Mouse (Mus musculus) heart, adult 2 months (tissue): Measurements from ENCODE around the gene Ets1. TPM values are rescaled to one million over a fixed set of nuclear protein-coding genes. Genes with fewer than 3 reads are reported as not detected.

Experiments used
- DNase-seq, 2 experiments: peaks; one replicate each; pipeline ENCODE4 v3.0.0; 2021
- H3K27ac ChIP-seq: fragments of 200-600 bp; 2 replicates; pipeline ENCODE4 v1.8.1; 2022
- H3K27me3 ChIP-seq: fragments of 200-500 bp; 2 replicates; pipeline ENCODE4 v1.6.1; 2012; ENCODE audit warnings: mild to moderate bottlenecking, low read length, inconsistent platforms, mixed read lengths; ENCODE audit not compliant: control insufficient read depth, insufficient read depth
- H3K36me3 ChIP-seq: fragments of 200-500 bp; 2 replicates; pipeline ENCODE4 v1.6.1; 2012; ENCODE audit warnings: low read length, inconsistent platforms; ENCODE audit not compliant: control insufficient read depth, insufficient read depth
- H3K4me1 ChIP-seq: fragments of 200-500 bp; 2 replicates; pipeline ENCODE4 v1.6.1; 2011; ENCODE audit warnings: low read length; ENCODE audit not compliant: control insufficient read depth, insufficient read depth
- H3K4me3 ChIP-seq: fragments of 200-600 bp; 2 replicates; pipeline ENCODE4 v1.8.1; 2022
- H3K79me2 ChIP-seq: fragments of 200-500 bp; replicated peaks from 2 replicates; pipeline ENCODE4 v1.6.1; 2012; ENCODE audit warnings: mild to moderate bottlenecking, inconsistent platforms, low read length, moderate library complexity, mixed read lengths; ENCODE audit not compliant: control insufficient read depth, insufficient read depth
- H3K9ac ChIP-seq: fragments of 200-500 bp; 2 replicates; pipeline ENCODE4 v1.6.1; 2012; ENCODE audit warnings: low read depth, mild to moderate bottlenecking, control low read depth, inconsistent platforms, low read length, mixed read lengths
- CTCF ChIP-seq: fragments of 200-600 bp; IDR thresholded peaks from 2 replicates; pipeline ENCODE4 v1.8.1; 2022; ENCODE audit warnings: antibody characterized with exemption, mild to moderate bottlenecking, moderate library complexity
- EP300 ChIP-seq: fragments of 200-500 bp; IDR thresholded peaks from 2 replicates; pipeline ENCODE4 v1.6.1; 2011; ENCODE audit warnings: low read depth, low read length, control low read depth; ENCODE audit not compliant: insufficient read depth
- POLR2A ChIP-seq: fragments of 200-500 bp; IDR thresholded peaks from 2 replicates; pipeline ENCODE4 v1.6.1; 2011; ENCODE audit warnings: mild to moderate bottlenecking, low read depth, low read length, control low read depth; ENCODE audit not compliant: insufficient read depth
- WGBS: fragments of 180-500 bp; shearing (Covaris S2); methylation state at CpG from one replicate; pipeline ENCODE4 v1.1.7; 2018; 5-methylcytosine and 5-hydroxymethylcytosine counted together
- intact Hi-C: fragments of 180-260 bp; cut with DNase I; formaldehyde crosslinking; loops from one replicate; pipeline ENCODE4 v1.15.1; 2025
- polyA plus RNA-seq: library from polyadenylated mRNA; depleted of rRNA; stranded (reverse); fragments of >200 nt; gene quantifications from 2 replicates; pipeline ENCODE4 v1.2.3, GENCODE M21; 2012
- total RNA-seq, 2 experiments: library from RNA; stranded (reverse); gene quantifications; 2 replicates each; pipeline ENCODE4 v1.2.3; 2021

Gene Ets1
- total and polyA plus RNA-seq, 3 experiments: 22.6 to 48.7 (median 40.7) TPM

DNA sequence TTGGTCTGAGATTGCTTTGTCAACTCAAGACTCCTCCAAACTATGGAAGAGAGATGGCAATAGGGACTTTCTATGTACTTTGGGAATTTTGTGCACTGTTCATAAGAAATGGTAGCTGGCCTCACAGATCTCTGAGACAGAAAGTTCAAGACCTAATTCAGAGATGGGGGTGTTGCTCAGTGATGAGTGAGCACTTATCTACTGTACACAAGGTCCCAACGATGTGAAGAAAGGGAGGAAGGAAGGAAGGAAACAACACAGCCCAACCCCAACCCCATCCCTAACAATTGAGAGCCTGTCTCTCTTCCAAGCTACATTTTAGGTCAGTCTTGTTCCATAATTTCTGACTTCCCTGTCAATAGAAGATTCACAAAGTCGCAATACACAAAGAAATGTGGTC, 125.3 kb downstream of the Ets1 start:
- intact Hi-C loops: loop anchor here (5.0 kb wide), 1 partner anchor 169 kb away; no protein-coding TSS in a partner anchor
- peak overlapping the region; percentile 61 for H3K27ac ChIP-seq
- TF ChIP-seq POLR2A: no peak
- 0 out of 2 replicates have a peak, but pooled peaks have one; percentile 42 for TF ChIP-seq EP300
- no peaks in the 10 kb centered on the region for H3K79me2 ChIP-seq
- H3K27me3 ChIP-seq: no peaks in the 10 kb centered on the region
- H3K36me3 ChIP-seq: peaks cover 9% of the 10 kb centered on the region
- no peak for DNase-seq
- H3K9ac ChIP-seq: no peak overlapping the region
- H3K4me3 ChIP-seq: no peak overlapping the region
- H3K4me1 ChIP-seq: peaks cover 6% of the 10 kb centered on the region
- WGBS: 33% methylated on average over 2 of the region's 2 CpGs

DNA sequence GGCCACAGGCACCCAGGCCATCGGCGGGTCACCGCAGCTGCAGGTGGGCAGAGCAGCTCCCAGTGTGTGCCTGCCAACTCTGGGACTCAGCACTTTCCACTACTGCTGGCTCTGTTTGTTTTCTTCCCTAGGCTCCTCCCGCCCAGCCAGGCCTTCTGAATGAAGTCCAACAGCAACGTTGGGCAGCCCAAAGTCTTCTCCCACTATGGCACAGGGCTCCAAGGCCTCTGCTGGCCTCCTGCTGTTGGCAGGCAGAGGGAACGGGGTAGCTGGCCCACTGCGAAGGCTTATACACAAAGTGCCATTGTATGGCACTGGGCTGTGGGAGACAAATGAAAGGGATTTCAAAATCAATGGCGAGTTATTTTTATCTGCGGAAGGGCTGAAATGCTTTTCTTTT, 128.4 kb downstream of the Ets1 start:
- WGBS: 73% methylated on average over 9 of the region's 9 CpGs
- Histone ChIP-seq H3K27me3 (no peaks in the 10 kb centered on the region), H3K27ac (peak overlapping the region; percentile 23; the same call in 1 of the 2 replicates), H3K79me2 (no peaks in the 10 kb centered on the region), H3K36me3 (peaks cover 7% of the 10 kb centered on the region), H3K9ac (no peak overlapping the region), H3K4me3 (no peak overlapping the region), H3K4me1 (peaks cover 6% of the 10 kb centered on the region)
- TF ChIP-seq POLR2A: no peak
- TF ChIP-seq EP300: no peak
- TF ChIP-seq CTCF: no peak
- intact Hi-C loops: loop anchor here (5.0 kb wide), 1 partner anchor 172 kb away; no protein-coding TSS in a partner anchor
- peak in 1 of 2 experiments; percentile 37 for DNase-seq

DNA sequence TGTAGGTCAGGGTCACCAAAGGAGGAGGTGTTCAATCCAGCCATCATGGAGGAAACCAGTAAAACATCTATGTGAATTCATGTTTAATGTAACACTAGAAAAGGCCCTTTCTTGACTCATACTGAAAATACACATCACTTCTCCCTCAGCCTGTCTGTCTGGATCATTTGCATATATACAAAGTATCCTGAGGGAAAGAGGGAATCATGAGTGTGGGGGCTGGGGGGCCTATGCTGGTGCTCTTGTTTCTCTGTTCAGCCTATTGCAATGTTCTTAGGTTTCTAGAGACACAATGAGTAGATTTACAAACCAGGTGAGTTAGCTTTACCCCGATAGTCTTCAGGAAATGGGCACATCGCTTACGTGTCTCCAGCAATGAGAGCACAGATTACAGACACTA, 129.1 kb downstream of the Ets1 start:
- no peak for DNase-seq
- over 99% methylated on average over 3 of the region's 3 CpGs for WGBS
- Histone ChIP-seq H3K79me2 (no peaks in the 10 kb centered on the region), H3K36me3 (peaks cover 7% of the 10 kb centered on the region), H3K9ac (no peak overlapping the region), H3K4me3 (no peak overlapping the region), H3K27me3 (no peaks in the 10 kb centered on the region), H3K4me1 (peaks cover 6% of the 10 kb centered on the region), H3K27ac (no peak overlapping the region)
- intact Hi-C loops: no loop called here
- TF ChIP-seq POLR2A: no peak
- no peak for TF ChIP-seq CTCF
- no peak for TF ChIP-seq EP300

DNA sequence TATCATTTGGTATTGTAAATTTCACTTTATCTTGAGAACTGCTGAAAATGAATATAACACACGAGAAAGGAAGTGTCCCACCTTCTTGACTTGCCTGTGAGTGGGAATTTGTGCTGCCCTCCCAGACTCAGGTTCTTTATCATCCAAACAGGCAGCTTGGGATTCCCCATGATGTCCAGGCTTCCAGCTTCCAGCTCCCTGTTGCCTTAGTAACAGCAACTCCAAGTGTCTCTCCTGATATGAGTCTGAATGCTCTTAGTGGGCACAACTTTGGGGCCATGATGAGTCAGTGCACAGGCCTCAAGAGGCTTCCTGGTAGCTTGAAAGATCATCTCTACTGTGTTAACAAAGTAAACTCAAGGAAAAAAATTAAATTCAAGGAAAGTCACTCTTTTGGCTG, 142.8 kb downstream of the Ets1 start:
- intact Hi-C loops: no loop called here
- no peak overlapping the region for H3K4me3 ChIP-seq
- TF ChIP-seq CTCF: no peak
- H3K36me3 ChIP-seq: no peaks in the 10 kb centered on the region
- DNase-seq: no peak
- no peak overlapping the region for H3K9ac ChIP-seq
- H3K79me2 ChIP-seq: no peaks in the 10 kb centered on the region
- no peaks in the 10 kb centered on the region for H3K27me3 ChIP-seq
- WGBS: 49% methylated on average over 1 of the region's 1 CpGs
- H3K27ac ChIP-seq: no peak overlapping the region
- H3K4me1 ChIP-seq: no peaks in the 10 kb centered on the region

DNA sequence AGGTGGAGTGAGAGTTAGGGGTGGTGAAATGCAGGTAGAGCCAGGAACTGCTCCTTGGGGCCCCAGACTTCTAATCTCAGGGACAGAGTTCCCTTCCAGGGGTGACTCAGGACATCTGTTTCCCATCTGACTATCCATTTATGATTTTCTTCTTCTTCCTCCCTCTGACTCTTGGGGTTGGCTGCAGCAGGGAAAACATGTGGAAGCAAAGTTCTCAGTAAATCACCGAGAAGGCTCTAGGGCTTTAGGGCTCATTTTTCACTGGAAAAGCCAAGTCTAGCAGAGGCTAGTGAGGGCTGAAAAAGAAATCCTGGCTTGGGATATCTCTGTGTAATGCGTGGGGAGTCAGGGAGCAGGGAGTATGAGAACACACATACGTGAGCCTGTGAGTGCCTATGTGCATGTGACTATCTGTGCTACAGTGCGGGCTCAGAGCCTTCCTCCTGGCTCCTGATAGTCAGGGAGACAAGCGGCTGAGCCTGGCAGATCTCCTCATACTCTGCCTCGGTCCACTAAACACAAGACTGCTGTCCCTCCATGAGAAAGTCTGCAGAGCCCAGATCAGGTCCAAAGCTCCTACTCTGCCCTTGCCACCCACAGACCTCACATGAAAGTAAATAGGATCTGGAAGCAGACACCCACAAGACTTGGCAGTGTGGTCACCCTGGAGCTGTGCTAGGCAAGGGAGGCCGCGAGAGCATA, 146.5 kb downstream of the Ets1 start:
- Histone ChIP-seq H3K79me2 (no peaks in the 10 kb centered on the region), H3K27ac (no peak overlapping the region), H3K27me3 (no peaks in the 10 kb centered on the region), H3K9ac (no peak overlapping the region), H3K4me1 (peaks cover 8% of the 10 kb centered on the region), H3K36me3 (no peaks in the 10 kb centered on the region), H3K4me3 (no peak overlapping the region)
- 75% methylated on average over 8 of the region's 8 CpGs for WGBS
- intact Hi-C loops: no loop called here
- TF ChIP-seq POLR2A: no peak
- TF ChIP-seq CTCF: no peak
- TF ChIP-seq EP300: no peak
- DNase-seq: no peak

DNA sequence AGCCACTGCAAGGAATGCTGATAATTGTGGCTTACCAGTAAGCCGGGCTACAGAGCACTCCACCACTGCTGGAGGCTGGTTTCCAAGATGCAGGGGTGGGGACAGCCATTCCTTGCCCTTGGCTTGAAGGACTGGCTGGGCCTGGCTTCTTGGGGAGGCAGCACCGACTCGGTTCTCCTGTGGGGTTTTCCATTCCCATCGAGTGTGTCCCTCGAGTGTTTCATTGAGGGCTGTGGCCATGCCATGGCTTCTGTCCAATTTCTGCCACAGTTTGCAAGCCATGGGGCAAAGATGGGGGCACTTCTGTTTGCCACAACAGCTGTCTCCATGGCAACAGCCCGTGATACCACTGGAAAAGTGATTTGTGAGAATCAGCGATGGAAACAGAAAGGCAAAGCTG, 151.1 kb downstream of the Ets1 start:
- intact Hi-C loops: loop anchor here (5.0 kb wide), 1 partner anchor 115 kb away; no protein-coding TSS in a partner anchor
- Histone ChIP-seq H3K4me1 (peaks cover 17% of the 10 kb centered on the region), H3K36me3 (0 out of 2 replicates have a peak, but pooled peaks cover 3% of the 10 kb centered on the region), H3K9ac (no peak overlapping the region), H3K4me3 (no peak overlapping the region), H3K79me2 (no peaks in the 10 kb centered on the region), H3K27ac (peak overlapping the region; percentile 56), H3K27me3 (no peaks in the 10 kb centered on the region)
- TF ChIP-seq EP300 (no peak), CTCF (no peak), POLR2A (no peak)
- 45% methylated on average over 7 of the region's 7 CpGs for WGBS
- peak; percentile 64 to 67 for DNase-seq
